In the genomic region with DNA sequence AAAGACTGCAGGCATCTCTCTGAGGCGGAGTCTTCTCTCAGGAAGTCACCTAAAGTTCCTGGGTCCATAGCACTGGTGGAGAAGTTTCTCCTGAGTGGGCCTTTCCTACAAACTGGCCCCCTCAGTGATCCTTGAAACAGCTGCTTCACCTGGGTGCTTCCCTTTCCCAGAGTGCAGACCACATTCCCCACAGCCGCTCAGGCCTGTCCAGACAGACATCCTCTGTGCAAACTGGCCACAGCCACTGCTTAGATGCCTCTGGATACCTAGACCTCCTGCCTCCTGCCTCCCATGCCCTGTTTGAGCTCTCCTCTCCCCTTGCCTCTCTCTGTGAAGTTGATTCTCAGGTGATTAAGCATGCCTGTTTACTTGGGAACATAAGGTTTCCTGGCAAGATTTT, we compare ENCODE assay signal across 20 mouse cellular contexts.
DNase-seq lines count a peak whose midpoint lies in the region; ATAC-seq and TF ChIP-seq lines count a peak whose summit lies in the region.
"Had no signal": no experiment of that assay in that cellular context is flagged by ENCODE, and none has a peak within 500 bp of the region (broad histone marks: within the 10 kb centered on the region; RNA-seq: fewer than 3 reads in every experiment).

No protein-coding gene starts in this region.

- TF ChIP-seq CTCF in kidney, postnatal 0 days (IDR thresholded peaks at IDR 0.05; ENCODE audit: low read depth), result no peak

- no peak overlapping the region for H3K4me2 ChIP-seq in kidney, embryonic 15.5 days
- H3K4me2 ChIP-seq in kidney, postnatal 0 days (ENCODE audit: low read length), result no peak overlapping the region
- H3K4me2 ChIP-seq: embryonic facial prominence, embryonic 12.5 days; forebrain, embryonic 13.5 days; forebrain, embryonic 15.5 days had no signal

- WGBS in kidney, embryonic 15.5 days, result 75% methylated on average over 2 of the region's 2 CpGs
- WGBS in kidney, postnatal 0 days, result 67% methylated on average over 2 of the region's 2 CpGs

- no peak overlapping the region for H3K4me3 ChIP-seq in kidney, embryonic 15.5 days (replicated peaks)
- no peak overlapping the region for H3K4me3 ChIP-seq in kidney, postnatal 0 days (replicated peaks; ENCODE audit: low read depth, low read length)
- H3K4me3 ChIP-seq: embryonic facial prominence, embryonic 10.5 days; embryonic facial prominence, embryonic 12.5 days; forebrain, embryonic 13.5 days; forebrain, embryonic 15.5 days had no signal

- no peaks in the 10 kb centered on the region for H3K9me3 ChIP-seq in kidney, embryonic 15.5 days (replicated peaks)
- H3K9me3 ChIP-seq in kidney, postnatal 0 days (replicated peaks; ENCODE audit: low read length), result no peaks in the 10 kb centered on the region
- H3K9me3 ChIP-seq: embryonic facial prominence, embryonic 12.5 days; forebrain, embryonic 13.5 days; forebrain, embryonic 15.5 days had no signal

- no peaks in the 10 kb centered on the region for H3K27me3 ChIP-seq in kidney, embryonic 15.5 days
- no peaks in the 10 kb centered on the region for H3K27me3 ChIP-seq in kidney, postnatal 0 days (ENCODE audit: insufficient read depth, low read length)
- H3K27me3 ChIP-seq: embryonic facial prominence, embryonic 12.5 days; forebrain, embryonic 13.5 days; forebrain, embryonic 15.5 days had no signal

- ATAC-seq in kidney, embryonic 15.5 days (replicated peaks; ENCODE audit: low FRiP score), result peak; percentile 85
- no peak; the same call in 1 of the 2 replicates for ATAC-seq in kidney, postnatal 0 days (replicated peaks; ENCODE audit: low FRiP score, low read depth)
- ATAC-seq in megakaryocyte progenitor cell, adult 5-6 weeks (replicated peaks; ENCODE audit: poor library complexity), result no peak
- ATAC-seq: activated CD4-positive, CD25-positive, alpha-beta regulatory T cell, adult 4 months; forebrain, embryonic 13.5 days; forebrain, embryonic 15.5 days had no signal

- H3K27ac ChIP-seq in kidney, embryonic 15.5 days, result no peak overlapping the region
- no peak overlapping the region for H3K27ac ChIP-seq in kidney, postnatal 0 days
- H3K27ac ChIP-seq: embryonic facial prominence, embryonic 10.5 days; embryonic facial prominence, embryonic 12.5 days; forebrain, embryonic 13.5 days; forebrain, embryonic 15.5 days had no signal

- H3K9ac ChIP-seq in kidney, embryonic 15.5 days, result no peak overlapping the region
- no peak overlapping the region for H3K9ac ChIP-seq in kidney, postnatal 0 days (ENCODE audit: low read depth, low read length)
- H3K9ac ChIP-seq: embryonic facial prominence, embryonic 12.5 days; forebrain, embryonic 13.5 days; forebrain, embryonic 15.5 days had no signal

- H3K4me1 ChIP-seq in kidney, embryonic 15.5 days, result peaks cover 2% of the 10 kb centered on the region; the same call in 1 of the 2 replicates
- H3K4me1 ChIP-seq in kidney, postnatal 0 days (replicated peaks; ENCODE audit: insufficient read depth, low read length), result no peaks in the 10 kb centered on the region
- H3K4me1 ChIP-seq: embryonic facial prominence, embryonic 10.5 days; embryonic facial prominence, embryonic 12.5 days; forebrain, embryonic 13.5 days; forebrain, embryonic 15.5 days had no signal

- DNase-seq in kidney, adult 8-10 months, result no peak
- DNase-seq in kidney, postnatal 0 days (ENCODE audit: low spot score), result peak; percentile 24
- no peak for DNase-seq in kidney, adult 9 months
- peak; percentile 12 to 43 for DNase-seq in kidney, postnatal 4 days
- no peak for DNase-seq in kidney, adult 18-20 months
- DNase-seq: adrenal gland, adult 8-10 months; adrenal gland, postnatal 14 days; adrenal gland, postnatal 36 days; cerebellum, adult 11-12 months; cerebellum, adult 2 months; cerebellum, adult 9-10 months; cerebellum, postnatal 10 days; cerebellum, postnatal 25 days had no signal

- H3K36me3 ChIP-seq in kidney, embryonic 15.5 days, result peaks cover 12% of the 10 kb centered on the region
- no peaks in the 10 kb centered on the region for H3K36me3 ChIP-seq in kidney, postnatal 0 days (ENCODE audit: insufficient read depth, low read length)
- H3K36me3 ChIP-seq: forebrain, embryonic 15.5 days had no signal

Comparison
In these comparisons a context has a peak if more than half of its experiments do, and no peak if none do; other contexts are left out.
1. DNase-seq: peak in kidney, postnatal 0 days (single experiment) and kidney, postnatal 4 days (2 of 2); none in kidney, adult 8-10 months (0 of 2), kidney, adult 9 months (single experiment) and kidney, adult 18-20 months (single experiment).